Mouse (Mus musculus): ENCODE measurements around the gene Coro6.

DNA sequence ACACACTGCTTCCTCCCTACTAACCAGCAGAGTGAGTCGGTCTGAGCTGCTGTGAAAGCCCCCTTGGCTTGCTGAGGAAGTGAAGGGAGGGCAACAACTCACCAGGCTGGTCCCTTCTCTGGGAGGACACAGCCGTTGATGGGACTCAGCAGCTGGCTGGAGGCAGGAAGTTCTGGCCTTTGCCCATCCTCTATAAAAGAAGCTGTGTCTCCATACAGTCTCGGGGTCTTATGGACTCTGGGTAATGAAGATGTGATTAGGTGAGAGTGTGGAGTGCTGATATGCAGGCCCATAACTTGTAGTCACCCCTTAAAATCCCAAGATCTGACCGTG, 32.1 kb downstream of the Coro6 start:
- TF ChIP-seq POLR2A (IDR thresholded peaks at IDR 0.05; ENCODE audit: insufficient read length, low read depth), result no peak
- no peak for TF ChIP-seq MAX (IDR thresholded peaks at IDR 0.05; ENCODE audit: low read depth)
- TF ChIP-seq POLR2AphosphoS2 (IDR thresholded peaks at IDR 0.05; ENCODE audit: insufficient read length, low read depth), result no peak
- no peak for TF ChIP-seq USF1 (IDR thresholded peaks at IDR 0.05; ENCODE audit: low read depth)
